Mouse (Mus musculus): ENCODE results near the gene 2810004N23Rik.

2810004N23Rik gene

GRCm38 (mm10) chr8:124862321-124863162 lies at the start of gene 2810004N23Rik, which contains the start of gene Gnpat:
2810004N23Rik (minus strand) TSS chr8:124863120.
Gnpat (plus strand) TSS chr8:124863033.
- DNase-seq = peak; percentile 95 to 96

GRCm38 (mm10) chr8:124911938-124912872 lies 49.3 kb upstream of the 2810004N23Rik start:
- DNase-seq = no peak

- DNase-seq = peak; percentile 82 to 84
Observed at GRCm38 (mm10) chr8:124910349-124910748, 47.4 kb upstream of the 2810004N23Rik start.

GRCm38 (mm10) chr8:124909936-124910335 lies 47.0 kb upstream of the 2810004N23Rik start:
- DNase-seq = peak in 1 of 2 experiments; percentile 29

GRCm38 (mm10) chr8:124905482-124905881 lies 42.6 kb upstream of the 2810004N23Rik start:
- no peak for DNase-seq

GRCm38 (mm10) chr8:124903198-124903597 lies 40.3 kb upstream of the 2810004N23Rik start:
- DNase-seq = no peak

GRCm38 (mm10) chr8:124898251-124898905 lies 35.5 kb upstream of the 2810004N23Rik start:
- peak; percentile 32 to 52 for DNase-seq

- DNase-seq = peak; percentile 99
Observed at GRCm38 (mm10) chr8:124897386-124898250, 34.7 kb upstream of the 2810004N23Rik start, which contains the start of the genes Exoc8 and Sprtn. Exoc8 (minus strand) TSS chr8:124897705. Sprtn (plus strand) TSS chr8:124897886.

GRCm38 (mm10) chr8:124896632-124897385 lies 33.9 kb upstream of the 2810004N23Rik start:
- peak; percentile 84 to 87 for DNase-seq

GRCm38 (mm10) chr8:124896010-124896631 lies 33.2 kb upstream of the 2810004N23Rik start:
- no peak for DNase-seq

GRCm38 (mm10) chr8:124892596-124892995 lies 29.7 kb upstream of the 2810004N23Rik start:
- DNase-seq = no peak

GRCm38 (mm10) chr8:124888385-124888784 lies 25.5 kb upstream of the 2810004N23Rik start:
- DNase-seq = peak in 1 of 2 experiments; percentile 43

GRCm38 (mm10) chr8:124878946-124879526 lies 16.1 kb upstream of the 2810004N23Rik start:
- no peak for DNase-seq

GRCm38 (mm10) chr8:124878141-124878540 lies 15.2 kb upstream of the 2810004N23Rik start:
- no peak for DNase-seq

- no peak for DNase-seq
Observed at GRCm38 (mm10) chr8:124872690-124873089, 9.8 kb upstream of the 2810004N23Rik start.

- no peak for DNase-seq
Observed at GRCm38 (mm10) chr8:124872081-124872480, 9.2 kb upstream of the 2810004N23Rik start.

GRCm38 (mm10) chr8:124871474-124871873 lies 8.6 kb upstream of the 2810004N23Rik start:
- no peak for DNase-seq

GRCm38 (mm10) chr8:124869708-124870107 lies 6.8 kb upstream of the 2810004N23Rik start:
- DNase-seq = no peak

GRCm38 (mm10) chr8:124867126-124867525 lies 4.2 kb upstream of the 2810004N23Rik start:
- DNase-seq = no peak

GRCm38 (mm10) chr8:124866669-124867068 lies 3.7 kb upstream of the 2810004N23Rik start:
- DNase-seq = no peak

All from cerebellum, postnatal 14 days (tissue).